Mouse (Mus musculus): ENCODE measurements around the gene St5. TPM values are rescaled to one million over a fixed set of nuclear protein-coding genes. Genes with fewer than 3 reads are reported as not detected.
A peak's percentile ranks its signal among the peaks of the same experiment; 100 is the strongest.

The St5 gene
- polyA plus RNA-seq, 1 experiment from 2014 or later: 11.4 TPM

- WGBS: 79% methylated on average over 13 of the region's 13 CpGs
- Histone ChIP-seq H3K27me3 (no peaks in the 10 kb centered on the region), H3K36me3 (no peaks in the 10 kb centered on the region), H3K9ac (replicated peaks) (no peak overlapping the region), H3K4me3 (no peak overlapping the region), H3K4me2 (replicated peaks) (no peak overlapping the region), H3K27ac (replicated peaks) (no peak overlapping the region), H3K9me3 (no peaks in the 10 kb centered on the region), H3K4me1 (no peaks in the 10 kb centered on the region)
- ATAC-seq (replicated peaks): no peak
Measured at GRCm38 (mm10) chr7:109694576-109695338, 8.6 kb downstream of the St5 start.

DNA sequence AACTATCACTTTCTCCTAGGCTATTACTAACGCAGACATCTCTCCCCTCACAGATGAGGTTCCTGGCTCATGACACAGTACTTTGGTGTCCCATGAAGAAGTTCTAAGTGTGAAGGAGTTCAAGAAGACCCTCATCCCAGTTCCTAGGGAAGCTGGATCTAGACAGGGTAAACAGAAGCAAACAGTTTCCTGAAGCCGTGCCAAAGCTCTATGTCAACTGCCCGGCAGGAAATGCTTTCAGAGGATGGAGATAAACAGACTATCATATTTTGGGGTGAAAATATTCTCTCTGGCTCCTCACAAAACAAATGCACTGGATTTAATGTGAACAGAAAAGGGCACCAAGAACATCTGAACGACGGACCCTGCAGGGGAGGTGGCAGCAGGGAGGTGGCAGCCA, 12.4 kb downstream of the St5 start:
- Histone ChIP-seq H3K4me2 (replicated peaks) (no peak overlapping the region), H3K36me3 (no peaks in the 10 kb centered on the region), H3K9me3 (no peaks in the 10 kb centered on the region), H3K4me3 (no peak overlapping the region), H3K4me1 (peaks cover 8% of the 10 kb centered on the region), H3K27me3 (no peaks in the 10 kb centered on the region), H3K9ac (replicated peaks) (no peak overlapping the region), H3K27ac (replicated peaks) (no peak overlapping the region)
- ATAC-seq (replicated peaks): no peak
- WGBS: 91% methylated on average over 5 of the region's 5 CpGs

DNA sequence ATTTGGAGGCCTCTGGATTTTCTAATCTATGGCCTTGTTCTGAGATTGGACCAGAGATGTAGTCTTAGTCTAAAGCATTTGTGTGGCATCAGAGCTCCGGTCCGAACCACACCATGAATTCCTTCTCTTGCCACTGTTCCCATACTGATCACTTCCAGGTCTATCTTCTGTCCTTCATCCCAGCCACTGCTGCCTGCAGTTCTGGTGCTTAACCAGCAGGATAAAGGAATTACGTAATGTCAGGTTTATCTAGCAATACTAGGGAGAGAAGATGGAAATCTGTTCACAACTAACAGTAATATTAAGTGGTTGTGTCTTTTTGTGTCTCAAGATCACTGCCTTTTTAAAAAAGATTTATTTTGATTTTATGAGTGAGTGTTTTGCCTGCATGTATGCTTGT, 13.3 kb downstream of the St5 start:
- Histone ChIP-seq H3K9me3 (no peaks in the 10 kb centered on the region), H3K27me3 (no peaks in the 10 kb centered on the region), H3K4me1 (peaks cover 8% of the 10 kb centered on the region), H3K4me2 (replicated peaks) (no peak overlapping the region), H3K4me3 (no peak overlapping the region), H3K27ac (replicated peaks) (no peak overlapping the region), H3K9ac (replicated peaks) (no peak overlapping the region), H3K36me3 (no peaks in the 10 kb centered on the region)
- 91% methylated on average over 3 of the region's 3 CpGs for WGBS
- ATAC-seq (replicated peaks): no peak

DNA sequence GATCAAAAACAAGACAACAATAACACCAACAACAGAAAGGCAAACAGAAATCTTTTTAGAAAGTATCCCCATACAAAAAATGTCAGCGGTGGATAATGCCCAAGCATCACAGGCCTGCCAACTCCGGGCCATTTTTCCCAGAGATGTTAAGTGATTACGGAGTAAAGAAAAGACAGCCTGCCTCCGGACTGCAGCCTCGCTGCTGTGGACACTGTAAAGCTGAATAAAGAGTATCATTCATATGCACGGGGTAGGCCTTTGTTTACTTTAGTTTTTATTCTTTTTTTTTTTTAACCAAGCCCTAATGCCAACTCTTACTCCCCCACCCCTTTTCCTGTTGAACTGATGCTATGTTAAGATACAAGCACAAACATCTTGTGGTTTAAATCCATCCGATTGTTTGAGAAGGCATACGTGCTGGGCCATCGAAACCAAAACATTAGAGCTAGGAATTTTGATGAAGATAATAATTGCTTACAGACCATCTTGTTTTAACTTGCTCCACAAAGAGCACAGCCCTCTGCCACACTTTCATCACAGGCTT, 16.7 kb downstream of the St5 start:
- Histone ChIP-seq H3K4me2 (replicated peaks) (no peak overlapping the region), H3K9ac (replicated peaks) (no peak overlapping the region), H3K4me3 (no peak overlapping the region), H3K4me1 (peaks cover 8% of the 10 kb centered on the region), H3K36me3 (no peaks in the 10 kb centered on the region), H3K27ac (replicated peaks) (no peak overlapping the region), H3K27me3 (no peaks in the 10 kb centered on the region), H3K9me3 (no peaks in the 10 kb centered on the region)
- ATAC-seq (replicated peaks): no peak
- 7% methylated on average over 9 of the region's 9 CpGs for WGBS

GRCm38 (mm10) chr7:109680879-109681278, 22.5 kb downstream of the St5 start:
- no peak for ATAC-seq (replicated peaks)
- Histone ChIP-seq H3K36me3 (no peaks in the 10 kb centered on the region), H3K27me3 (no peaks in the 10 kb centered on the region), H3K4me2 (replicated peaks) (no peak overlapping the region), H3K4me3 (no peak overlapping the region), H3K9me3 (no peaks in the 10 kb centered on the region), H3K9ac (replicated peaks) (no peak overlapping the region), H3K4me1 (no peaks in the 10 kb centered on the region), H3K27ac (replicated peaks) (no peak overlapping the region)
- 89% methylated on average over 1 of the region's 1 CpGs for WGBS

GRCm38 (mm10) chr7:109680284-109680683, 23.1 kb downstream of the St5 start:
- no peak for ATAC-seq (replicated peaks)
- 91% methylated on average over 2 of the region's 2 CpGs for WGBS
- no peaks in the 10 kb centered on the region for H3K36me3 ChIP-seq
- H3K9me3 ChIP-seq: no peaks in the 10 kb centered on the region
- H3K4me2 ChIP-seq (replicated peaks): no peak overlapping the region
- no peaks in the 10 kb centered on the region for H3K27me3 ChIP-seq
- H3K27ac ChIP-seq (replicated peaks): no peak overlapping the region
- H3K4me1 ChIP-seq: no peaks in the 10 kb centered on the region
- H3K9ac ChIP-seq (replicated peaks): no peak overlapping the region
- H3K4me3 ChIP-seq: no peak overlapping the region

- H3K9me3 ChIP-seq: no peaks in the 10 kb centered on the region
- H3K4me1 ChIP-seq: peaks cover 8% of the 10 kb centered on the region
- H3K4me2 ChIP-seq (replicated peaks): no peak overlapping the region
- no peak overlapping the region for H3K27ac ChIP-seq (replicated peaks)
- ATAC-seq (replicated peaks): no peak
- no peak overlapping the region for H3K9ac ChIP-seq (replicated peaks)
- no peak overlapping the region for H3K4me3 ChIP-seq
- no peaks in the 10 kb centered on the region for H3K27me3 ChIP-seq
- WGBS: 73% methylated on average over 4 of the region's 4 CpGs
- no peaks in the 10 kb centered on the region for H3K36me3 ChIP-seq
Measured at GRCm38 (mm10) chr7:109674944-109675628, 28.3 kb downstream of the St5 start.

DNA sequence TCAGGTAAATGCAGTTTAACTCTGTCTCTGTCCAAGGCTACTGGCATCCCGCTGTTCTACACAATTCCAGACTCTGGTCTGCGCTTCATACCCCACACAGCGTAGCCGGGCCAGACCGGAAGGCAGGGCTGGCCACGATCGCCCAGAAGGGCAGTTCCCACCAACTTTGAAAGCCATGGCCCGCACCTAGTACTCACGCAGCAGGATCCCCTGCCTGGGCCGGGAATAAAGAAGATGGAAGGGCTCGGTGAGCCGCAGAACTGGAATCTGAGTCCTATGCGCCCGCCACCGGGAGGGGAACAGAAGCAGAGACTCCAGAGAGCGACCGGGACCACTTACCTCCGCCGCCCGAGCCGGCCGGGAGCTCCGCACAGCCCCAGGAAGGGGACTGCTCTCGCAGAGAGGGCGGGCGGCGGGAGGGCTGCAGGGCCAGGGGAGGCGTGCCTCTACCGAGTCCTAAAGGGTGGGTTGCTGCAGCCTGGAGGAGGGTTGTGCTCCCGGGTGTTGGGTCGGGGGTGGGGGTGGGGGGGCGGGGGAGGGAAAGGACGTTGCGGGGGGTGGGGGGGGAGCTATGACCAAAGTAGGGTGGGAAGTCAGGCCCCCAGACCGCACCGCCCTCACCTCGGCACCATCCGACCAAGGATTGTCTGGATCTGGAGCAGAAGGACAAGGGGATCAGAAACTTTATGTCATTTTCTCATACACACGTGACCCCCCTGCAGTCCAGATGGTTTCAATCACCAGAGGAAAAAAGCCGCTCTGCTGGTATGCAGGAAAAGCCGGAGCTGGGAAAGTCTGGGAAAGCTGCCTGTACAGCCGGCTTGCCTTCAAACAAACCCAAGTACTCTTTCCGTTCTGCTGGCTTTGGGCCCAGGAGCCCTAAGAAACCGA, 31.6 kb downstream of the St5 start:
- WGBS: 1% methylated on average over 39 of the region's 44 CpGs

GRCm38 (mm10) chr7:109669426-109670170, 33.8 kb downstream of the St5 start:
- H3K4me1 ChIP-seq: peaks cover 8% of the 10 kb centered on the region
- 88% methylated on average over 5 of the region's 5 CpGs for WGBS
- no peak overlapping the region for H3K27ac ChIP-seq (replicated peaks)
- H3K9me3 ChIP-seq: no peaks in the 10 kb centered on the region
- H3K36me3 ChIP-seq: no peaks in the 10 kb centered on the region
- no peak overlapping the region for H3K4me3 ChIP-seq
- H3K4me2 ChIP-seq (replicated peaks): no peak overlapping the region
- ATAC-seq (replicated peaks): no peak
- H3K9ac ChIP-seq (replicated peaks): no peak overlapping the region
- H3K27me3 ChIP-seq: no peaks in the 10 kb centered on the region

More for the DNA sequence above, 31.6 kb downstream of the St5 start:
- Histone ChIP-seq H3K27ac (replicated peaks) (peak overlapping the region; percentile 74), H3K4me2 (replicated peaks) (peak overlapping the region; percentile 97), H3K9me3 (no peaks in the 10 kb centered on the region), H3K4me3 (peak overlapping the region; percentile 55), H3K9ac (replicated peaks) (peak overlapping the region; percentile 68), H3K27me3 (no peaks in the 10 kb centered on the region), H3K36me3 (no peaks in the 10 kb centered on the region), H3K4me1 (peaks cover 8% of the 10 kb centered on the region)
- ATAC-seq (replicated peaks): peak; percentile 94

GRCm38 (mm10) chr7:109666664-109667063, 36.7 kb downstream of the St5 start:
- H3K9ac ChIP-seq (replicated peaks): no peak overlapping the region
- H3K36me3 ChIP-seq: no peaks in the 10 kb centered on the region
- WGBS: 82% methylated on average over 5 of the region's 5 CpGs
- no peaks in the 10 kb centered on the region for H3K27me3 ChIP-seq
- H3K4me2 ChIP-seq (replicated peaks): no peak overlapping the region
- ATAC-seq (replicated peaks): no peak
- H3K4me1 ChIP-seq: peaks cover 11% of the 10 kb centered on the region
- H3K4me3 ChIP-seq: no peak overlapping the region
- H3K9me3 ChIP-seq: no peaks in the 10 kb centered on the region
- H3K27ac ChIP-seq (replicated peaks): no peak overlapping the region

GRCm38 (mm10) chr7:109662626-109663025, 40.8 kb downstream of the St5 start:
- ATAC-seq (replicated peaks): no peak
- Histone ChIP-seq H3K27me3 (no peaks in the 10 kb centered on the region), H3K9ac (replicated peaks) (no peak overlapping the region), H3K27ac (replicated peaks) (no peak overlapping the region), H3K4me2 (replicated peaks) (no peak overlapping the region), H3K36me3 (no peaks in the 10 kb centered on the region), H3K4me1 (peaks cover 4% of the 10 kb centered on the region; the same call in 1 of the 2 replicates), H3K9me3 (no peaks in the 10 kb centered on the region), H3K4me3 (no peak overlapping the region)
- WGBS: 48% methylated on average over 4 of the region's 4 CpGs

Data from forebrain, embryonic 15.5 days (tissue).